Mouse (Mus musculus) thymus, postnatal 14 days (tissue): ENCODE results near the gene Lrrc38.
A peak's percentile ranks its signal among the peaks of the same experiment; 100 is the strongest.
"Not testable (repeated sequence)": the region's sequence is repeated elsewhere in the genome, so short reads cannot be mapped to it uniquely, and the experiment has no call there.

Source experiments
- DNase-seq: peaks from one replicate; pipeline ENCODE4 v3.0.0; 2021

Gene Lrrc38

GRCm38 (mm10) chr4:143349484-143349906 is at the start of gene Lrrc38:
Lrrc38 (plus strand) TSS chr4:143349757.
- DNase-seq, result no peak

GRCm38 (mm10) chr4:143300113-143300688 is 49.4 kb upstream of the Lrrc38 start:
- DNase-seq, result no peak

- DNase-seq, result no peak
These were observed 48.5 kb upstream of the Lrrc38 start for GRCm38 (mm10) chr4:143301042-143301441.

- DNase-seq, result no peak
These were observed 47.7 kb upstream of the Lrrc38 start for GRCm38 (mm10) chr4:143301875-143302274.

- no peak for DNase-seq
These were observed 47.2 kb upstream of the Lrrc38 start for GRCm38 (mm10) chr4:143302279-143302890.

GRCm38 (mm10) chr4:143305031-143305430 is 44.5 kb upstream of the Lrrc38 start:
- no peak for DNase-seq

GRCm38 (mm10) chr4:143305987-143306772 is 43.4 kb upstream of the Lrrc38 start:
- DNase-seq, result no peak

- DNase-seq, result peak; percentile 5
These were observed 38.2 kb upstream of the Lrrc38 start for GRCm38 (mm10) chr4:143311341-143311740.

GRCm38 (mm10) chr4:143313299-143313698 is 36.3 kb upstream of the Lrrc38 start:
- no peak for DNase-seq

GRCm38 (mm10) chr4:143324176-143324924 is 25.2 kb upstream of the Lrrc38 start:
- DNase-seq, result no peak

GRCm38 (mm10) chr4:143324925-143325624 is 24.5 kb upstream of the Lrrc38 start:
- DNase-seq, result no peak

- peak; percentile 63 for DNase-seq
These were observed 24.0 kb upstream of the Lrrc38 start for GRCm38 (mm10) chr4:143325625-143325941.

GRCm38 (mm10) chr4:143330566-143330965 is 19.0 kb upstream of the Lrrc38 start:
- no peak for DNase-seq

GRCm38 (mm10) chr4:143331787-143332186 is 17.8 kb upstream of the Lrrc38 start:
- DNase-seq, result no peak

GRCm38 (mm10) chr4:143334145-143334544 is 15.4 kb upstream of the Lrrc38 start:
- no peak for DNase-seq

GRCm38 (mm10) chr4:143334995-143335394 is 14.6 kb upstream of the Lrrc38 start:
- no peak for DNase-seq

- no peak for DNase-seq
These were observed 13.5 kb upstream of the Lrrc38 start for GRCm38 (mm10) chr4:143336096-143336495.

GRCm38 (mm10) chr4:143339808-143340207 is 9.7 kb upstream of the Lrrc38 start:
- no peak for DNase-seq

GRCm38 (mm10) chr4:143341470-143341869 is 8.1 kb upstream of the Lrrc38 start:
- DNase-seq, result no peak

- DNase-seq, result not testable (repeated sequence)
These were observed 4.1 kb upstream of the Lrrc38 start for GRCm38 (mm10) chr4:143345491-143345890.

- no peak for DNase-seq
These were observed 879 bp upstream of the Lrrc38 start for GRCm38 (mm10) chr4:143348678-143349077.
